Mouse (Mus musculus): ENCODE data around the gene Ppp2r1b. TPM values are rescaled to one million over a fixed set of nuclear protein-coding genes. Genes with fewer than 3 reads are reported as not detected.

Gene Ppp2r1b
- polyA plus RNA-seq, 1 experiment = 56.4 TPM

- no peak for TF ChIP-seq EP300 (IDR thresholded peaks at IDR 0.05; ENCODE audit: insufficient read depth, low read depth, low read length)
- TF ChIP-seq POLR2A (IDR thresholded peaks at IDR 0.05; ENCODE audit: insufficient read depth, low read length) = no peak
- TF ChIP-seq CTCF (IDR thresholded peaks at IDR 0.05; ENCODE audit: low read depth, low read length) = no peak
- Histone ChIP-seq H3K36me3 (ENCODE audit: control insufficient read depth, insufficient read depth, low read length, poor library complexity, severe bottlenecking) (peaks cover 77% of the 10 kb centered on the region), H3K27me3 (ENCODE audit: control insufficient read depth, insufficient read depth, low read length, poor library complexity, severe bottlenecking) (no peaks in the 10 kb centered on the region), H3K27ac (ENCODE audit: insufficient read depth, low read length) (no peak overlapping the region), H3K4me1 (ENCODE audit: control insufficient read depth, insufficient read depth, low read length) (no peaks in the 10 kb centered on the region), H3K9ac (ENCODE audit: low read depth, poor library complexity, severe bottlenecking) (no peak overlapping the region), H3K9me3 (replicated peaks; ENCODE audit: control insufficient read depth, insufficient read depth, low read length, poor library complexity, severe bottlenecking) (no peaks in the 10 kb centered on the region), H3K4me3 (ENCODE audit: low read depth, low read length) (no peak overlapping the region)
These were observed 18.7 kb downstream of the Ppp2r1b start for GRCm38 (mm10) chr9:50863824-50864223.

- no peak for TF ChIP-seq CTCF (IDR thresholded peaks at IDR 0.05; ENCODE audit: low read depth, low read length)
- TF ChIP-seq EP300 (IDR thresholded peaks at IDR 0.05; ENCODE audit: insufficient read depth, low read depth, low read length) = no peak
- no peak for TF ChIP-seq POLR2A (IDR thresholded peaks at IDR 0.05; ENCODE audit: insufficient read depth, low read length)
- no peak overlapping the region for H3K9ac ChIP-seq (ENCODE audit: low read depth, poor library complexity, severe bottlenecking)
- H3K36me3 ChIP-seq (ENCODE audit: control insufficient read depth, insufficient read depth, low read length, poor library complexity, severe bottlenecking) = peaks cover 75% of the 10 kb centered on the region
These were observed 19.8 kb downstream of the Ppp2r1b start for GRCm38 (mm10) chr9:50864877-50865276.

GRCm38 (mm10) chr9:50865803-50866202 is 20.7 kb downstream of the Ppp2r1b start:
- Histone ChIP-seq H3K27ac (ENCODE audit: insufficient read depth, low read length) (no peak overlapping the region), H3K27me3 (ENCODE audit: control insufficient read depth, insufficient read depth, low read length, poor library complexity, severe bottlenecking) (no peaks in the 10 kb centered on the region), H3K4me3 (ENCODE audit: low read depth, low read length) (no peak overlapping the region), H3K36me3 (ENCODE audit: control insufficient read depth, insufficient read depth, low read length, poor library complexity, severe bottlenecking) (peaks cover 73% of the 10 kb centered on the region), H3K4me1 (ENCODE audit: control insufficient read depth, insufficient read depth, low read length) (no peaks in the 10 kb centered on the region), H3K9me3 (replicated peaks; ENCODE audit: control insufficient read depth, insufficient read depth, low read length, poor library complexity, severe bottlenecking) (no peaks in the 10 kb centered on the region), H3K9ac (ENCODE audit: low read depth, poor library complexity, severe bottlenecking) (no peak overlapping the region)
- TF ChIP-seq POLR2A (IDR thresholded peaks at IDR 0.05; ENCODE audit: insufficient read depth, low read length) (no peak), EP300 (IDR thresholded peaks at IDR 0.05; ENCODE audit: insufficient read depth, low read depth, low read length) (no peak)

More at GRCm38 (mm10) chr9:50864877-50865276, 19.8 kb downstream of the Ppp2r1b start:
- Histone ChIP-seq H3K27ac (ENCODE audit: insufficient read depth, low read length) (no peak overlapping the region), H3K9me3 (replicated peaks; ENCODE audit: control insufficient read depth, insufficient read depth, low read length, poor library complexity, severe bottlenecking) (no peaks in the 10 kb centered on the region), H3K4me3 (ENCODE audit: low read depth, low read length) (no peak overlapping the region), H3K4me1 (ENCODE audit: control insufficient read depth, insufficient read depth, low read length) (no peaks in the 10 kb centered on the region), H3K27me3 (ENCODE audit: control insufficient read depth, insufficient read depth, low read length, poor library complexity, severe bottlenecking) (no peaks in the 10 kb centered on the region)

GRCm38 (mm10) chr9:50867015-50867414 is 21.9 kb downstream of the Ppp2r1b start:
- H3K27me3 ChIP-seq (ENCODE audit: control insufficient read depth, insufficient read depth, low read length, poor library complexity, severe bottlenecking) = no peaks in the 10 kb centered on the region
- H3K27ac ChIP-seq (ENCODE audit: insufficient read depth, low read length) = no peak overlapping the region
- H3K9ac ChIP-seq (ENCODE audit: low read depth, poor library complexity, severe bottlenecking) = no peak overlapping the region
- H3K36me3 ChIP-seq (ENCODE audit: control insufficient read depth, insufficient read depth, low read length, poor library complexity, severe bottlenecking) = peaks cover 66% of the 10 kb centered on the region
- H3K4me1 ChIP-seq (ENCODE audit: control insufficient read depth, insufficient read depth, low read length) = no peaks in the 10 kb centered on the region
- no peaks in the 10 kb centered on the region for H3K9me3 ChIP-seq (replicated peaks; ENCODE audit: control insufficient read depth, insufficient read depth, low read length, poor library complexity, severe bottlenecking)
- TF ChIP-seq POLR2A (IDR thresholded peaks at IDR 0.05; ENCODE audit: insufficient read depth, low read length) = no peak
- no peak for TF ChIP-seq EP300 (IDR thresholded peaks at IDR 0.05; ENCODE audit: insufficient read depth, low read depth, low read length)
- no peak for TF ChIP-seq CTCF (IDR thresholded peaks at IDR 0.05; ENCODE audit: low read depth, low read length)
- no peak overlapping the region for H3K4me3 ChIP-seq (ENCODE audit: low read depth, low read length)

GRCm38 (mm10) chr9:50868182-50868581 is 23.1 kb downstream of the Ppp2r1b start:
- TF ChIP-seq EP300 (IDR thresholded peaks at IDR 0.05; ENCODE audit: insufficient read depth, low read depth, low read length) (no peak), POLR2A (IDR thresholded peaks at IDR 0.05; ENCODE audit: insufficient read depth, low read length) (no peak), CTCF (IDR thresholded peaks at IDR 0.05; ENCODE audit: low read depth, low read length) (no peak)
- no peak overlapping the region for H3K27ac ChIP-seq (ENCODE audit: insufficient read depth, low read length)
- no peaks in the 10 kb centered on the region for H3K4me1 ChIP-seq (ENCODE audit: control insufficient read depth, insufficient read depth, low read length)
- no peaks in the 10 kb centered on the region for H3K27me3 ChIP-seq (ENCODE audit: control insufficient read depth, insufficient read depth, low read length, poor library complexity, severe bottlenecking)
- H3K4me3 ChIP-seq (ENCODE audit: low read depth, low read length) = no peak overlapping the region
- no peak overlapping the region for H3K9ac ChIP-seq (ENCODE audit: low read depth, poor library complexity, severe bottlenecking)
- peaks cover 62% of the 10 kb centered on the region for H3K36me3 ChIP-seq (ENCODE audit: control insufficient read depth, insufficient read depth, low read length, poor library complexity, severe bottlenecking)
- H3K9me3 ChIP-seq (replicated peaks; ENCODE audit: control insufficient read depth, insufficient read depth, low read length, poor library complexity, severe bottlenecking) = no peaks in the 10 kb centered on the region

GRCm38 (mm10) chr9:50873210-50873609 is 28.1 kb downstream of the Ppp2r1b start:
- H3K4me1 ChIP-seq (ENCODE audit: control insufficient read depth, insufficient read depth, low read length) = no peaks in the 10 kb centered on the region
- no peaks in the 10 kb centered on the region for H3K9me3 ChIP-seq (replicated peaks; ENCODE audit: control insufficient read depth, insufficient read depth, low read length, poor library complexity, severe bottlenecking)
- H3K4me3 ChIP-seq (ENCODE audit: low read depth, low read length) = no peak overlapping the region
- H3K36me3 ChIP-seq (ENCODE audit: control insufficient read depth, insufficient read depth, low read length, poor library complexity, severe bottlenecking) = peaks cover 47% of the 10 kb centered on the region
- no peak overlapping the region for H3K9ac ChIP-seq (ENCODE audit: low read depth, poor library complexity, severe bottlenecking)
- H3K27ac ChIP-seq (ENCODE audit: insufficient read depth, low read length) = no peak overlapping the region
- TF ChIP-seq EP300 (IDR thresholded peaks at IDR 0.05; ENCODE audit: insufficient read depth, low read depth, low read length) (no peak), CTCF (IDR thresholded peaks at IDR 0.05; ENCODE audit: low read depth, low read length) (no peak), POLR2A (IDR thresholded peaks at IDR 0.05; ENCODE audit: insufficient read depth, low read length) (no peak)
- no peaks in the 10 kb centered on the region for H3K27me3 ChIP-seq (ENCODE audit: control insufficient read depth, insufficient read depth, low read length, poor library complexity, severe bottlenecking)

Measured in ES-Bruce4 (cell line).